13 mouse cellular contexts compared by ENCODE assay signal in the genomic region with DNA sequence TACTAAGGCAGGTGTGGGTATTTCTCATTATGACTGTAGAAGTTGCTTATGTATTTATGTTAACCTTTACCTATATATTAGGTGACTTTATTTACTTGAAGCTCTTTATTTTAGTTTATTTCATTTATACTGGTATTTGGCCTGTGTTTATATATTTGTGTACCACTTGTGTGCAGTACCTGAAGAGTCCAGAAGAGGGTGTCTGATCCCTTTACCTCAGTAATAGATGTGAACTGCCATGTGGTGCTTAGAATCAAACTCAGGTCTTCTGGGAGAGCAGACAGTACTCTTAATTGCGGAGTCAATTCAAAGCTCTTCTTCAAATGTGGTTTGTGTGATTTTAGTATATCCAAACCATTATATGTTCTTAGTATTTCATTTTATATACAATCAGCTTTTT. TPM values are rescaled to one million over a fixed set of nuclear protein-coding genes. Genes with fewer than 3 reads are reported as not detected.
DNase-seq lines count a peak whose midpoint lies in the region; ATAC-seq and TF ChIP-seq lines count a peak whose summit lies in the region.
"Had no signal": no experiment of that assay in that cellular context is flagged by ENCODE, and none has a peak within 500 bp of the region (broad histone marks: within the 10 kb centered on the region; RNA-seq: fewer than 3 reads in every experiment).

No protein-coding gene starts in this region.

- no peaks in the 10 kb centered on the region for H3K4me1 ChIP-seq in liver, adult 2 months (ENCODE audit: control insufficient read depth, insufficient read depth, low read length)
- no peaks in the 10 kb centered on the region for H3K4me1 ChIP-seq in liver, embryonic 11.5 days (replicated peaks; ENCODE audit: control insufficient read depth, insufficient read depth, low read length)
- H3K4me1 ChIP-seq in stomach, postnatal 0 days (replicated peaks; ENCODE audit: control insufficient read depth, insufficient read depth) = no peaks in the 10 kb centered on the region
- H3K4me1 ChIP-seq: neural tube, embryonic 13.5 days; stomach, embryonic 15.5 days had no signal

- H3K79me2 ChIP-seq in liver, adult 2 months (ENCODE audit: control insufficient read depth, insufficient read depth, low read length) = peaks cover 7% of the 10 kb centered on the region; the same call in 1 of the 2 replicates

- H3K4me2 ChIP-seq in liver, embryonic 11.5 days = no peak overlapping the region
- no peak overlapping the region for H3K4me2 ChIP-seq in stomach, postnatal 0 days (replicated peaks; ENCODE audit: low read depth)
- H3K4me2 ChIP-seq: forebrain, embryonic 13.5 days; neural tube, embryonic 13.5 days; stomach, embryonic 15.5 days had no signal

- no peak overlapping the region for H3K27ac ChIP-seq in liver, adult 2 months (replicated peaks; ENCODE audit: insufficient read depth, low read depth, low read length)
- H3K27ac ChIP-seq in liver, embryonic 11.5 days (ENCODE audit: low read depth, low read length) = no peak overlapping the region
- H3K27ac ChIP-seq in stomach, postnatal 0 days (replicated peaks) = no peak overlapping the region
- H3K27ac ChIP-seq: forebrain, embryonic 13.5 days; neural tube, embryonic 13.5 days; stomach, embryonic 15.5 days had no signal

- 98% methylated on average over 1 of the region's 1 CpGs for WGBS in liver, adult 2 months
- 98% methylated on average over 1 of the region's 1 CpGs for WGBS in liver, embryonic 11.5 days
- WGBS in stomach, postnatal 0 days = 95% methylated on average over 1 of the region's 1 CpGs

- no peak for ATAC-seq in liver, embryonic 11.5 days (replicated peaks; ENCODE audit: low FRiP score)
- ATAC-seq in stomach, postnatal 0 days (ENCODE audit: low FRiP score, low TSS enrichment) = no peak
- ATAC-seq: forebrain, embryonic 13.5 days had no signal

- no peak overlapping the region for H3K9ac ChIP-seq in liver, adult 2 months (ENCODE audit: low read depth, low read length)
- no peak overlapping the region for H3K9ac ChIP-seq in liver, embryonic 11.5 days (ENCODE audit: low read depth, low read length)
- H3K9ac ChIP-seq in stomach, postnatal 0 days (ENCODE audit: low read length) = no peak overlapping the region
- H3K9ac ChIP-seq: forebrain, embryonic 13.5 days; neural tube, embryonic 13.5 days; stomach, embryonic 15.5 days had no signal

- no peaks in the 10 kb centered on the region for H3K9me3 ChIP-seq in liver, embryonic 11.5 days (ENCODE audit: control insufficient read depth, low read length)
- H3K9me3 ChIP-seq in stomach, postnatal 0 days (ENCODE audit: control insufficient read depth, low read length) = no peaks in the 10 kb centered on the region
- H3K9me3 ChIP-seq: forebrain, embryonic 13.5 days; neural tube, embryonic 13.5 days; stomach, embryonic 15.5 days had no signal

- peak; percentile 19 for DNase-seq in embryo, embryonic 10.5 days (ENCODE audit: low spot score)
- no peak for DNase-seq in embryo, embryonic 11 days
- no peak for DNase-seq in liver, adult 2 months (ENCODE audit: extremely low read depth, low read depth, low spot score)
- DNase-seq in liver, embryonic 11.5 days (ENCODE audit: low spot score) = no peak
- DNase-seq in thymus, postnatal 4 days = peak; percentile 11
- no peak for DNase-seq in thymus, postnatal 10 days (ENCODE audit: low spot score in 2 of 2)
- no peak for DNase-seq in stomach, postnatal 0 days (ENCODE audit: low spot score)
- no peak for DNase-seq in adrenal gland, adult 18-20 months (ENCODE audit: low spot score in 2 of 2)
- DNase-seq: heart, postnatal 36 days; kidney, adult 9 months had no signal

- no peak overlapping the region for H3K4me3 ChIP-seq in liver, adult 2 months (ENCODE audit: insufficient read depth, low read depth, low read length)
- no peak overlapping the region for H3K4me3 ChIP-seq in liver, embryonic 11.5 days (ENCODE audit: low read depth, low read length)
- no peak overlapping the region for H3K4me3 ChIP-seq in stomach, postnatal 0 days (ENCODE audit: low read depth, low read length)
- H3K4me3 ChIP-seq: forebrain, embryonic 13.5 days; neural tube, embryonic 13.5 days; stomach, embryonic 15.5 days had no signal

- TF ChIP-seq EP300 in stomach, postnatal 0 days (optimal IDR thresholded peaks at IDR 0.05) = no peak

- no peaks in the 10 kb centered on the region for H3K27me3 ChIP-seq in liver, adult 2 months (ENCODE audit: control insufficient read depth, insufficient read depth, low read length)
- no peaks in the 10 kb centered on the region for H3K27me3 ChIP-seq in liver, embryonic 11.5 days (replicated peaks; ENCODE audit: control insufficient read depth, insufficient read depth, low read length)
- no peaks in the 10 kb centered on the region for H3K27me3 ChIP-seq in stomach, postnatal 0 days (ENCODE audit: control insufficient read depth, insufficient read depth, low read length)
- H3K27me3 ChIP-seq: forebrain, embryonic 13.5 days; neural tube, embryonic 13.5 days; stomach, embryonic 15.5 days had no signal

- peak; percentile 23; the same call in 1 of the 2 replicates for TF ChIP-seq CTCF in liver, adult 2 months (IDR thresholded peaks at IDR 0.05; ENCODE audit: low read depth, low read length)
- peak; percentile 49 for TF ChIP-seq CTCF in stomach, postnatal 0 days (IDR thresholded peaks at IDR 0.05; ENCODE audit: low read depth)

- H3K36me3 ChIP-seq in liver, adult 2 months (ENCODE audit: control insufficient read depth, insufficient read depth, low read length) = peaks cover 24% of the 10 kb centered on the region
- peaks cover 20% of the 10 kb centered on the region for H3K36me3 ChIP-seq in liver, embryonic 11.5 days (ENCODE audit: control insufficient read depth, insufficient read depth, low read length)
- H3K36me3 ChIP-seq in stomach, postnatal 0 days (ENCODE audit: control insufficient read depth, insufficient read depth, low read length) = 0 out of 2 replicates have a peak, but pooled peaks cover 3% of the 10 kb centered on the region

- TF ChIP-seq POLR2A in liver, adult 2 months (IDR thresholded peaks at IDR 0.05; ENCODE audit: extremely low read depth, insufficient read depth, low read length) = no peak

RNA-seq across cellular contexts. Expression of gene Tlk2, which starts 35.6 kb away (rescaled TPM):
- total RNA-seq in liver, adult 2 months (2014; rRNA removed) = 21.3 and 23.4 TPM in 2 replicates
- 5.6 and 7.5 TPM in 2 replicates for polyA plus RNA-seq in liver, adult 2 months (2012; rRNA removed)
- polyA plus RNA-seq in liver, embryonic 11.5 days (2014; fragmentation: Nextera tagmentation; extraction: Ambion mirVana) = 16.1 and 18.2 TPM in 2 replicates
- 7.4 and 8.4 TPM in 2 replicates for polyA plus RNA-seq in stomach, postnatal 0 days (2015; fragmentation: Nextera tagmentation; extraction: Ambion mirVana)
- 10 to 100 TPM; 47.8 to 51.5 TPM for total RNA-seq in adrenal gland, adult 18-20 months (2021)

Comparison
In these comparisons a context has a peak if more than half of its experiments do, and no peak if none do; other contexts are left out.
1. DNase-seq: peak in embryo, embryonic 10.5 days (single experiment) and thymus, postnatal 4 days (single experiment); none in embryo, embryonic 11 days (single experiment), liver, adult 2 months (single experiment), liver, embryonic 11.5 days (single experiment), thymus, postnatal 10 days (0 of 2), stomach, postnatal 0 days (single experiment) and adrenal gland, adult 18-20 months (0 of 2).